Mouse (Mus musculus) intestine, postnatal 0 days (tissue): ENCODE data around the gene Rif1. TPM values are rescaled to one million over a fixed set of nuclear protein-coding genes. Genes with fewer than 3 reads are reported as not detected.

ENCODE experiments used
- ATAC-seq: fragments of 200-750 bp; cut with Nextera tagmentation; 2 replicates; pipeline ENCODE4 v1.8.0; 2017; ENCODE audit warnings: mild to moderate bottlenecking, moderate TSS enrichment, moderate library complexity
- H3K27ac ChIP-seq: fragments of 300-500 bp; sonication (generic); 2 replicates; pipeline ENCODE4 v1.5.1; 2014; ENCODE audit warnings: mild to moderate bottlenecking, low read depth, low read length, moderate library complexity
- H3K27me3 ChIP-seq: fragments of 300-500 bp; sonication (generic); replicated peaks from 2 replicates; pipeline ENCODE4 v1.6.1; 2014; ENCODE audit warnings: low read length, mixed read lengths; ENCODE audit not compliant: control insufficient read depth, insufficient read depth
- H3K36me3 ChIP-seq: fragments of 300-500 bp; sonication (generic); 2 replicates; pipeline ENCODE4 v1.6.1; 2014; ENCODE audit warnings: mild to moderate bottlenecking, moderate library complexity; ENCODE audit not compliant: control insufficient read depth, insufficient read depth
- H3K4me1 ChIP-seq: fragments of 300-500 bp; sonication (generic); replicated peaks from 2 replicates; pipeline ENCODE4 v1.6.1; 2014; ENCODE audit warnings: antibody characterized with exemption, low read length, mixed read lengths; ENCODE audit not compliant: control insufficient read depth, insufficient read depth
- H3K4me2 ChIP-seq: fragments of 300-500 bp; sonication (generic); replicated peaks from 2 replicates; pipeline ENCODE4 v1.6.1; 2014; ENCODE audit warnings: low read depth, mild to moderate bottlenecking, moderate library complexity
- H3K4me3 ChIP-seq: fragments of 300-500 bp; sonication (generic); 2 replicates; pipeline ENCODE4 v1.5.1; 2014; ENCODE audit warnings: low read depth, low read length
- H3K9ac ChIP-seq: fragments of 300-500 bp; sonication (generic); 2 replicates; pipeline ENCODE4 v1.6.1; 2014; ENCODE audit warnings: mild to moderate bottlenecking, low read depth, low read length
- H3K9me3 ChIP-seq: fragments of 300-500 bp; sonication (generic); 2 replicates; pipeline ENCODE4 v1.6.1; 2016; ENCODE audit warnings: mixed run types; ENCODE audit not compliant: control insufficient read depth
- CTCF ChIP-seq: sonication (generic); IDR thresholded peaks from 2 replicates; pipeline ENCODE4 v1.5.1; 2016; ENCODE audit warnings: low read depth, mild to moderate bottlenecking, control low read depth, antibody characterized with exemption, moderate library complexity
- WGBS: fragments of 180-500 bp; shearing (Covaris S2); extraction: QIAGEN DNeasy Blood & Tissue Kit; methylation state at CpG from one replicate; pipeline ENCODE4 v1.1.7; 2014; 5-methylcytosine and 5-hydroxymethylcytosine counted together
- polyA plus RNA-seq: library from polyadenylated mRNA; unstranded; fragments of >200 nt; fragmentation: Nextera tagmentation; extraction: Ambion mirVana; gene quantifications from 2 replicates; pipeline ENCODE4 v1.2.1, GENCODE M21; 2015

Rif1 gene
- polyA plus RNA-seq, 1 experiment from 2014 or later = 9.3 TPM

DNA sequence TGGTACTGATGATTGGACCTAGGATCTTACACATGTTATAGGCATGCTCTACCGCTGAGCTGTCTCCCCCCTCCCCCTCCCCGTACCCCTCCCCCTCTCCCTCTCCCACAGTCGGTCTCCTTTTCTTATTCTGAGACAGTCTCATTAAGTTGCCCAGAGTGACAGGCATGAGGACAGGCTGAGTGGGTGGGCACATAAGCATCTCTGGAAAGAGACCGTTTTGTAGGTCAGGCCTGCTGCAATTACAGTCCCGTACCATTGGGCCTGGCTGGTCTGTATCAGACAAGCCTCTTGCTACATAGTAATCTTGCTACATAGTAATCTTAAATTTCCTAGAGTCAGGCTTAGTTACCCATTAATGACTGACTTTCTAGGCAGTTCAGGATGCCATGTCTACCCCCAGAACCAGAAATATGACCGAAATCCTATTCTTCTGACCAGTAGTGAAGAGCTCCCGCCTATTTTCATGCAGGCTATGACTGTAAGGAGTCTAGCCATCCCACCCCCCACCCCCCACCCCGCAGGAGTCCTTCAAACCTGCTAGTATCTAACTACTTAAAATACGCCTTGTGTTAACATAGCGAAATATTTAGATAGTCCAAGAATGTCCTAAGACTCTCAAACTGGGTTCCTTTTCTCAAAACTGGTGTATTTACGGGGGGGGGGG, 35.6 kb upstream of the Rif1 start:
- no peaks in the 10 kb centered on the region for H3K36me3 ChIP-seq
- H3K9ac ChIP-seq = no peak overlapping the region
- 55% methylated on average over 11 of the region's 11 CpGs for WGBS
- no peak overlapping the region for H3K27ac ChIP-seq
- peak overlapping the region; percentile 60; the same call in 1 of the 2 replicates for H3K4me2 ChIP-seq
- ATAC-seq = no peak
- H3K27me3 ChIP-seq = 0 out of 2 replicates have a peak, but pooled peaks cover 5% of the 10 kb centered on the region
- TF ChIP-seq CTCF = no peak
- H3K9me3 ChIP-seq = no peaks in the 10 kb centered on the region
- H3K4me3 ChIP-seq = no peak overlapping the region
- H3K4me1 ChIP-seq = no peaks in the 10 kb centered on the region

DNA sequence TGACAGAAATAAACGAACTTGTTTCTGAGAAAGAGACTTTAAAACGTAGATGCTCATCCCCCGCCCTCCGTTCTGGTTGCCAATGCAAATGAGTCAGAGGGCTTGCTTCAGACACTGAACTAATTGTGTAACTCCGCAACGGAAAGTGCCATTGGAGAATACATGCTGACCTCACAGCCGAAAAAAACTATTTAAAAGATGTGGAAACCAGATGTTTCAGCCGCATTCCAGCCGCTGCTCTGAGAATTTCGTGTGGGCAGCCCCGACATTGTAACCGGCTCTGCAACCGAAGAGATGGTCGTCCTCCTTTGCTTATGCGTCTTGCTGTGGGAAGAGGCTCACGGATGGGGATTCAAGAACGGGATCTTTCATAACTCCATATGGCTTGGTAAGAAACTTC, 34.8 kb upstream of the Rif1 start, which contains the start of gene Tnfaip6:
Tnfaip6 (plus strand) TSS at position 128 of the 400 bp plus-strand sequence.
- peak within 1 kb of the TSS; percentile 60 for H3K4me2 ChIP-seq
- TF ChIP-seq CTCF = no peak
- no peak for ATAC-seq
- WGBS = 2% methylated on average over 17 of the region's 17 CpGs
- H3K4me1 ChIP-seq = no peaks in the 10 kb centered on the region
- no peaks in the 10 kb centered on the region for H3K36me3 ChIP-seq
- no peak within 1 kb of the TSS for H3K9ac ChIP-seq
- peak within 1 kb of the TSS; percentile 31 for H3K4me3 ChIP-seq
- H3K27me3 ChIP-seq = 0 out of 2 replicates have a peak, but pooled peaks cover 5% of the 10 kb centered on the region
- no peak within 1 kb of the TSS for H3K27ac ChIP-seq
- no peaks in the 10 kb centered on the region for H3K9me3 ChIP-seq

DNA sequence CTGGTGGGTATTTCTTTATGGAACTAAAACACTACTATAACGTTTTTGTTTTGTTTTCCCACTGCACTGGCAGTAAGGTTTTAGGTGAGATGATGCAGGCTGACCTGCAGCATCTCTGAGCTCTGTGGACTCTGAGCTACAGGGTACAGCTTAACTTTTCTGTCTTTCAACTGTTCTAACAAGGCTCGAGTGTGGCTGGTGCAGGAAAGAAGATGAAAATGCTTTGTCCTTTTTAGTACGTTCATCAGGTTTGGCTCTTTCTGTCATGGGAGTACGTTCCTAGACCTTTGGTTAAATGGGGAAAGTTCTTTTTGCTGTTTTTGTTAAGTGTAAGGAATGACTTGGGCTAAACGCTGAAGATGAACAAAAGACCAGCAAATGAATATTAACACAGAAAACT, 34.1 kb upstream of the Rif1 start:
- Histone ChIP-seq H3K27ac (no peak overlapping the region), H3K36me3 (no peaks in the 10 kb centered on the region), H3K4me1 (no peaks in the 10 kb centered on the region), H3K4me3 (no peak overlapping the region), H3K4me2 (peak overlapping the region; percentile 60; the same call in 1 of the 2 replicates), H3K9me3 (no peaks in the 10 kb centered on the region), H3K9ac (no peak overlapping the region), H3K27me3 (0 out of 2 replicates have a peak, but pooled peaks cover 5% of the 10 kb centered on the region)
- no peak for TF ChIP-seq CTCF
- WGBS = 58% methylated on average over 5 of the region's 5 CpGs
- ATAC-seq = no peak

DNA sequence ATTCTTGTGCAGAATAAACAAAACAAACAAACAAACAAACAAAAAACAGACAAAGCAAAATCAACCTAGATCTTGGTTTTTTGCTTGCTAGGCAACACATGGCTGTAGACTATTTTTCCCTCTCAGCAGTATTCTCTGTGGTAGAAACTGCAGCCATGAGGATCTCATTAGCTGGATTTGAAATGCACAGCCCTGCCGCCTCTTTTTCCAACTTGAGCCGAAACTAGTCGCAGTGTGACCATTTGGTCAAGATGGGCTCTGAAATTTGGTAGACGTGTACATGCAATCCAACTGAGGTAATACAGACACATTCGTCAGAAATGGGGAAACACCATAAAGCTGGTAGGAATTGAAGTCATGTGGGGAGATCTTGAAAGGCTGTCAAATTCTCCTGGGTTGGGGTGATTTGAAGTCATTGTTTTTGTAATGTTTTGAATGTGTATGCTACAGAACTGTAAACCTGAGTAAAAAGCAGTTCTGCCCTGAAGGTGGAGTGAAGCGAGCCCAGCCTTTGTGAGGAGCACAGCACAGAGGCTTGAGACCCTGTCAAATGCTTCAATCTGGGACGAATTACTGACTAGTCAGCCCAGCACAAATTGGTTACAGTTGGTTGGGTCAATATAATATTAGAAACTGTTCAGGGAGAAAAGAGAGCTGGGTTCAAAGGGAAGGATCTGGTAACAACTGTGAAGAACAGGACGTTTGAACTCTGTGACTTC, 33.4 kb upstream of the Rif1 start:
- TF ChIP-seq CTCF = no peak
- Histone ChIP-seq H3K9ac (no peak overlapping the region), H3K27me3 (0 out of 2 replicates have a peak, but pooled peaks cover 5% of the 10 kb centered on the region), H3K36me3 (no peaks in the 10 kb centered on the region), H3K4me1 (no peaks in the 10 kb centered on the region), H3K9me3 (no peaks in the 10 kb centered on the region), H3K4me2 (no peak overlapping the region), H3K27ac (no peak overlapping the region), H3K4me3 (no peak overlapping the region)
- 84% methylated on average over 8 of the region's 8 CpGs for WGBS
- no peak for ATAC-seq

DNA sequence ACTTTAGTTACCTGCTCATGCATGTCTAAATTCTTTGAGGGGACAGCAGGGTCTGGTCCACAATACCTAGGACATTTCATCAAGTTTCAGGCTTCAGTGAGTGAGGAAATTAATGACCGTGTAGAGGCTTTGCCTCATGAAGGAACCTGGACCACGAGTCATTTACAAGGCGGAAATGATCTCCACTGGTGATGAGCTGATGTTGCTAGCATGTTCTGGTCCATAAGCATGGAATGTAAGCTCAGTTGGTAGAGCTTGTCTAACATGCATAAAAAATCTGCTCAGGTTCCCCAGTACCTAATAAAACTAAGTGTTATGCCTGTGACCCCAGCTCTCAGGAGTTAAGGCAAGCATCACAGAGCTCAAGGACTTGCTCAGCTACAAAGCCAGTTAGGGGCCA, 30.5 kb upstream of the Rif1 start:
- Histone ChIP-seq H3K4me3 (no peak overlapping the region), H3K4me2 (no peak overlapping the region), H3K9me3 (no peaks in the 10 kb centered on the region), H3K27ac (no peak overlapping the region), H3K9ac (no peak overlapping the region), H3K36me3 (no peaks in the 10 kb centered on the region), H3K27me3 (0 out of 2 replicates have a peak, but pooled peaks cover 5% of the 10 kb centered on the region), H3K4me1 (no peaks in the 10 kb centered on the region)
- no peak for TF ChIP-seq CTCF
- ATAC-seq = no peak
- 91% methylated on average over 3 of the region's 3 CpGs for whole genome bisulfite sequencing

DNA sequence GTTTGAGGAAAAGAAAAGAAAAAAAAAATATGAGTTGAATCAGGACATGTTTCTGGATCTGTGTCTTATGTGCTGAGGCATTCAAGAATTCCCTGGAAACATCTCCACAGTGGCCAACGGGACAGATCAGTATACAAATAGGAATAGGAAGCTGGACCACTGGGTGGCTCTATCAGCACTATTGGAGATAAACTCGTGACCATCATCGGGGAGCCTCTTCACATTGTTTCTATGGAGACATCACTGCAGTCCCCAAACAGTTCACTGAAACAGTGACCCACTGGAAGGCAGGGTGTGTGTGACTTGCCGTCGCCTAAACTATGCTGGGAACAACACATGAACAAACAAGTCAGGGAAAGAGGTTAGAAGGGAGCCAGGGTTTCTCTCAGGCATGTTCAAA, 29.9 kb upstream of the Rif1 start:
- Histone ChIP-seq H3K27ac (no peak overlapping the region), H3K4me1 (no peaks in the 10 kb centered on the region), H3K4me3 (no peak overlapping the region), H3K9ac (no peak overlapping the region), H3K9me3 (no peaks in the 10 kb centered on the region), H3K4me2 (no peak overlapping the region), H3K36me3 (no peaks in the 10 kb centered on the region), H3K27me3 (no peaks in the 10 kb centered on the region)
- TF ChIP-seq CTCF = no peak
- ATAC-seq = no peak
- 65% methylated on average over 5 of the region's 5 CpGs for WGBS
